Mouse (Mus musculus): ENCODE data around the gene Syngap1.

GRCm38 (mm10) chr17:26953726-26954125 lies 12.7 kb downstream of the Syngap1 start:
- no peak for TF ChIP-seq CTCF (IDR thresholded peaks at IDR 0.05; ENCODE audit: control insufficient read depth, insufficient read depth, low read length)
- no peak for TF ChIP-seq POLR2A (IDR thresholded peaks at IDR 0.05; ENCODE audit: borderline replicate concordance, control insufficient read depth, low read depth, low read length)
